Mouse (Mus musculus) stomach, postnatal 0 days (tissue): ENCODE measurements around the gene Mtmr3.

Experiments
- CTCF ChIP-seq: IDR thresholded peaks from 2 replicates; pipeline ENCODE4 v1.5.1; 2016; ENCODE audit warnings: antibody characterized with exemption, low read depth, mild to moderate bottlenecking, moderate library complexity
- EP300 ChIP-seq: optimal IDR thresholded peaks from 2 replicates; pipeline ENCODE3; 2016; ENCODE audit warnings: antibody characterized with exemption

GRCm38 (mm10) chr11:4488798-4489197 lies 105.9 kb downstream of the Mtmr3 start:
- TF ChIP-seq CTCF (no peak), EP300 (no peak)
